Mouse (Mus musculus): ENCODE results near the gene Dusp16.

DNA sequence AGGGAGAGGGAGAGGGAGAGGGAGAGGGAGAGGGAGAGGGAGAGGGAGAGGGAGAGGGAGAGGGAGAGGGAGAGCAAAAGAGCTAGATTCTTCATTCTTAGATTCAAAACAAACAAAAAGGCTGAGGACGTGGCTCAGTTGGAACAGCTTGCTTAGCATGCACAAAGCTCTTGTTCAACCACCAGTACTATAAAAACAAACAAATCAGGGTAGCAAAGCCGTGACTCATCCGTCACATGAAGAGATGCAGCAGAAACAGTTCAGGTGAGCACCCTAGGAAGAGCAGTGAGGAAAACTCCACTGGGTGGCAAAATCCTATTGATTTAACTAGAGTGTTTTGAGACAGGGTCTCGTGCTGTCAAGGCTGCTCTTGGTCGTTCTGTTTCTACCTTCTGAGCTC lies 27.3 kb upstream of the Dusp16 start:
- TF ChIP-seq CTCF (conservative IDR thresholded peaks at IDR 0.05; ENCODE audit: low read length) (no peak), NANOG (IDR thresholded peaks at IDR 0.05; ENCODE audit: borderline replicate concordance, low read length) (no peak), POU5F1 (IDR thresholded peaks at IDR 0.05; ENCODE audit: borderline replicate concordance, low read length) (no peak)
